Mouse (Mus musculus): ENCODE measurements at regions not wholly inside any gene's neighbourhood (a gene's known extent, or its start where the extent isn't known, plus 50 kb on each side); places are given as distances from the start of the nearest gene placed in this dataset.

DNA sequence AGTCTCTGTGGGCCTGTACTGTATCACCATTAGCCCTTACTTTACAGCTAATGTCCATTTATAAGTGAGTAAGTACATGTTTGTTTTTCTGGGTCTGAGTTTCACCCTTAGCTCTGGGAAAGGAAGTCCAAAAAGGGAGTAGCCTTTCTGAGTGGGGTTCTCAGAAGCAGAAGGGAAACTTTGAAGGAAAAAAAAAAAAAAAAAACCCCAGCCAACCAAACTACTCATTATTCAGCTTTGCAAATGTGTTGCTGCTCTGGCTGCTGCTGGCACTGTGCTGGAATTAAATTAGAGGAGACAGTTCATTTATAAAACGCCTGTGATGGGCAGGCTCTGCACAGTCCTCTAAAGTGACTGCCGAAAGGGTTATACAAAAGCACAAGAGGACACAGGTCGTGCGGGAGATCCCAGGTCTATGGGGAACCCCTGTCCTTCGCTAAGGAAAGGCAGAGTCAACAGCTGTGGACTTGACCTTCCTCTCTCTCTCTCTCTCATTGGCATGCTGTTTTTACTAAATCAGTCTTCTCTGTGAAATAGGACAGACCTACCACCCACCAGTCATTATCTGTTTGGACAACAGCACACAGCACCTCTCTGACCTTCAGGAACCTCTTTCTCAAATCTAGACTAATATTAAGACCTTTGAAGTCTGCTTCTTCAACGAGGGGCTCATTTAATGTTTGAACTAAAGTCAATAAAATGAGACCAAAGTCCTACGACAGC is 165.4 kb downstream of the Cd47 start:
- DNase-seq (ENCODE audit: low spot score), result no peak

DNA sequence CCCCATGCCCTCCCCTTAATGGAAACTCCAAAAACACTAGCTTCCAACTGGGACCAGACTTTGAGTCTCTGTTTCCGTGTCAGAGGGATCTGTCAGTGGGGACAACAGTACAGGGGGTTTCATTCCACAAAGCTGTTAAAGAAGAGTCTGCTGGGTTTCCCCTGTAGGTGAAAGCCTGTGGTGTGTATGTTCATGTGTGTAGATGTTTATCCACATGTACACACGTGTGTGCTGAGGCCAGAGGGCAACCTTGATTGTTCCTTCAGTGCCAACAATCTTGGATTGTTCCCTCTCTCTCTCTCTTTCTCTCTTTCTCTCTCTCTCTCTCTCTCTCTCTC is 165.9 kb downstream of the Cd47 start:
- DNase-seq (ENCODE audit: low spot score), result no peak

DNA sequence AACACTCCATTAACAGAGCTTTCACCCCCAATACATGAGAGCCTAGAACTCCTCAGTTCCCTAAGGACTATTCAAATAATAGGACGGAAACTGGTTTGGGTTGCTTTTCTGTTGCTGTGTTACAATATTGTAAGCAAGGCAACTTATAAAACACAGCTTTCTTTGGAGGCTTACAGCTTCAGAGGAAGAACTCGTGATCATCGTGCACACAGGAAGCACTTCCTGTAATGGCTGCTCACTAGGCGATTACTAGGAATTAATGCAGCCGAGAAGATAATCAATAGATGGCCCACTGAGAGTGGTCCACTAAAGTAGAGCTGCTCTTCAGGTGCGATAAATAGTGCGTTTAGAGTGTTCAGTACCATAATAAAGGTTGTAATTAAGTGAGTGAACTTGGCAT is 166.8 kb downstream of the Cd47 start:
- no peak for DNase-seq (ENCODE audit: low spot score)

DNA sequence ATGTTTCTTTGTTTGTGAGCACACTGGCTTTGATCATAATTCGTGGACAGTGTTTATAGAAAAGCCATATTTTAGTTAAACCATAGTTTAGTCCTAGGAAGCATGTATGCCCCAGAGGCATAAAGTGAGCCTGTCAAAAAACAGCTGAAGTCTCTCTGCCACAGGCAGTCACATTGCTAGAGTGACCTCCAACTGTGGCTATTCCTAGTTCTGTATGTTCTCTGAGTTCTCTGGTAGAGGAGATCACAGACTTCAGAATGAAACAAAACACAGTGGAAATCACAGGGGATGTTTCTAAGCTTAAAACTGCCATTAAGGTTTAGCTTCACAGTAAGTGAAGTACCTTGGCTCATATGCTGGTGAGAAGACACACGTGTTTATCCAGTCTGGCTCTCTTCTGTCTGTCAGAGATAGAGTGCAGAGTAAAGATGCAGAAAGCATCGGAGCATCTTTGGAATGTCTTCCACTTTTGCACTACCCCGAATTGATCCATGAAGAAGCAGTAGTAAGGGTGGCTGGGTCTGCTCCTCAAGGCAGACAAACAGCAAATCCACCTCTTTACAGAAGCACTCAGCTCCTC is 168.0 kb downstream of the Cd47 start:
- DNase-seq (ENCODE audit: low spot score), result no peak

DNA sequence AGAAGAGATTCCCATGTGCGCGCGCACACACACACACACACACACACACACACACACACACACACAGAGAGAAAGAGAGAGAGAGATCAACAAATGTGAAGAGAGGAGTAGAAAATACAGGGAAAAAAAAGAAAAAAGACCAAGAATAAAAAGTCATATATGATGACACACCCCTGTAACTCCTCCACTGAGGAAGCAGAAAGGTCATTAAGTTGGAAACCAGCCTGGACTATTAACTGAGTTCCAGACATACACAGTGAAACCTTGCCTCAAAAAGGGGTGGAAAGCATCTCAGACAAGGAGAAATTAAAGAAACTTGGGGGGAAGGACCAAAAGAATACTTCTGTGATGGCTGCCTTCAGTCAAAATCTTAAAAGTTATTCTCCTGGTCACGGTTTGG is 168.7 kb downstream of the Cd47 start:
- no peak for DNase-seq (ENCODE audit: low spot score)

DNA sequence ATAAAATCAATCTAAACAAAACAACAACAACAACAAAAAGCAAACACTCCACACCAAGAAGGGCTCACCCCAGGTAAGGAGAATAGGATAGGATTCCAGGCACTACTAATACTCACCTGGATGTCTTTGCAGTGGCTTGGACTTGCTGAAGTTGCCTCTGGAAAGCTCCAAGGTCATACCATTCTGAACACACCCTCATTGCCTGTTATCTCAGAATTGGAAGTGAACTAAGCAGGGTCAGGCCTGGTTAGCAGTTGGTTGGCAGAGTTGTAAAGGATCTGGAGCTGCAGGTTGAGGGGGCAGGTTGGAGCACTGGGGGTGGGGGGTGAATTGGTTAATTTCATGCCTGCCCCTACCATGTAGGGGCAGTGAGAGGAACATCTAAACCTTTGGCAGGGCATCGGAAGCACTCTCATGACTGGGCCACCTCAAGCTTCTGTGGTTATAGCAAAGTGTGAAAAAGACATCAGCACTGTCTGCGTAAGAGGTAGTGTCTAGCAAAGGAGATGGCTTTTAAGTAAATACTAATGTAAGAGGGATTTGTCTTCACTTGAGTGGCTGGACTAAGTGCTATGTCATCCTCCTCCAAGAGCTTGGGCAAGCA is 169.5 kb downstream of the Cd47 start:
- no peak for DNase-seq (ENCODE audit: low spot score)

DNA sequence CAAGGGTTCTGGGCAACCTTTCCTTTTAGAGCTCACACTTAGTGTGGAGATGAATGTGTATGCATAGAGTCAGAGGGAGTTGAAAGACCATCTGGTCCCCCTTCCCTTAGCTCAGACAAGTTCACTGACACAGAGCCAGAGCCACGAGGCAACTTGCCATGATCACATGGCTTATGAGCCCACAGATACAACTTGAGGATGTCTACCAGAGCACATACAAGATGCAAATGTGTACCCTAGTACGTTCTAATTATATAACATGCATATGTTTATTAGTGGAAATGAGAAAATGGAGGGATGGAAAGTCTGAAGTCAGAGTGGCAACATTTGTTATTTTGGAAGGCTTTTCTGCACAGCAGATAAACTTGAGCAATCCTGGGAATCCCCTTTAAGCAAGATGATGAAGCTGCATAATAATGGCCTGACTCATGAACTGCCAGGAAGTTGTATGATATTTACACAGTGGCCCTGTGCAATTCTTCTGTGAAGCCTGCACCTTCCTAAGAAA is 170.0 kb downstream of the Cd47 start:
- no peak for DNase-seq (ENCODE audit: low spot score)

DNA sequence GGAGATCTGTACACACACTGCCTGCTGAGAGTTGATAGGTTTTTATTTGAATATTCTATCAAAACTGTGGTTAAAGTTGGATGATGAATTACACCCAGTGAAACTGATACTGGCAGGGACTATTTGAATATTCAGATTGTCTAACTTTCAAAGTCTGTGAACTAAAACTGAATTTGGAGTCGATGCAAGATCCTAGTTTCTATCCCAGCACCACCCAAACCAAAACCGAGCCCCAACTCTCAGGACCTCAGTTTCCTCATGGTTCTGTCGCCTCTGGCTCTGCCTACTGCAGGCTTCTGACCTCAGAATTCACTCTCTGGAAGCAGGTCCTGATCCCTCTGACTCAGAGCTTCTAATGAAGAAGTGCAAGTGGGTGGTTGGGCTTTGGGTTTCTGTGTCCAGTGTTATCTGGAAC is 170.8 kb downstream of the Cd47 start:
- DNase-seq (ENCODE audit: low spot score), result no peak

DNA sequence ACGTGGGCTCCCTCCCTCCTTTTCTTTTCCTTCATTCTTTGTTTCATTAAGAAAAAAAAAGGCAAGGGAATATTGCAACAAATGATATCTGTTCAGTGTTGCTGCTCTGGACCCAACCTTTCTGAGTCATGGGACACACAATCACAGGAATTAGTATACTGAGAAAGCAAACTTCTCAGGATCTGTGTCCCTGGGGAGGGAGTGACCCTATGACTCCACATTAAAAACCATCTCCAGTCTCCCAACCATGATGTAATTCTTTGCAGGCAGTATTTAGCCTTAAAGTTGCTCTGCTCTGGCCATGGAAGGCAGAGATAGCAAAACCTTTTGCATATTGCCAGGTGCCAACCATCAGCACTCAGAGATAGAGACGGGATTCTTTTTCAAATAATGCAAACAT is 176.9 kb downstream of the Cd47 start:
- no peak for DNase-seq (ENCODE audit: low spot score)

DNA sequence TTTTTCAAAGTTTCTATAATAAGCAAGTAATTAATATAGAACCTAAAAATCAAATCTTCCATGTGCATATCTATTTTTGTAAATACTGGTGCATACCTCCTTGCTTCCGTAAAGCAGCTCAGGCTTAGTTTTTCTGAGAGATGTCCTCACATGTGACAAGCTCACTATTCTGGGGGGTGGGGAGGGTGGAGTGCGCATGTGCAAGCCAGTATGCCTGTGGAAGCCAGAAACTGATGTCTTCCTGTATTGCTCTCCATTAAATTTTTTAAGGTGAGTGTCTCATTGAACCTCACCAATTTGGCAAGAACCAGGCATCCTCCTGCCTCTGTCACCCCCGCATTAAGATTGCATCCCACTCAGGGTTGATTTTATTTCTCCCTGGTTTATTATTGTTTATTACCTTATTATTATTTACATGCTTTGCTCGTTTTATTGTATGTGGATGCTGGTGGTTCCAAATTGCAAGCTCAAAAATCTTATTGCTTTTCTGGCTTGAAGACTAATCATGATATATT is 179.2 kb downstream of the Cd47 start:
- no peak for DNase-seq (ENCODE audit: low spot score)

DNA sequence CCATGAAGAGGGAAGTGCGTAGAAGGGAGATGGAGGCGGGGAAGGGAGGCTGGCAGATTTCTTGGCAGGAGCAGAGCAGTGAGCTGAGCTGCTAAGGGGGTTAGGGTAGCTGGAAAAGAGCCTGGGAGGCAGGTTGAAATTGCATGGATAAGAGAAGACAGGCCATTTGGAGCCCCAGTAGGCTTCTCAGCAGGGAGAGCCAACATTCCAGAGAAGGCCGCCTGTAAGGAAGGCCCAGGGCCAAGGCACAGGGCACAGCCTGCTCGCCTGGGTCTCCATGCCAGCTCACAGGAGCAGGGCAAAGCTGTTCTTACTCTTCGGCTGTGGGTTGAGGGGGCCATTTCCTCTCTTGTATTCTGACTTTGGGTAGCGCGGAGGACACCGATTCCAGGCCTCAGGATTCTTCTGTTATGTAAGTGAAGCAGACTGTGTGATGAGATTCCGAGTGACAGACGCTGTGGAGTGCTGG is 179.9 kb downstream of the Cd47 start:
- no peak for DNase-seq (ENCODE audit: low spot score)

DNA sequence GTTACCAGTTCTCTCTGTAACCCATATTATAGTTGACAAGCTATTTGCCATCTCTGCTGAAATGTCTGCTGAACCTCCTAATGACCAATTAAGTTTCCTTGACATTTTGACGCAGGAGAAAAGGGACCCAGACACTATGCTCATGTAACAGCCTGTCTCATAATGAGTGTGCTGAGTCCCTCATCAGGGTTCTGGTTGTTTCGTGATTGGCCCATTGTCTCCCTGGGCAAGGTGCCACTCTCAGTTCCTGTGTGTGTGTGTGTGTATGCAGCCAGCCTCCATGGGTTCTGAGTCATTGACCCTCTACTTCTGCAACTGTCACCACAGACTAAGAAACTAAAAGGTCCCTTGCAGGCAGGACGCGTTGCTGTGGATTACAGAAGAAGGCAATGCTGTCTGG is 181.8 kb downstream of the Cd47 start:
- no peak for DNase-seq (ENCODE audit: low spot score)

DNA sequence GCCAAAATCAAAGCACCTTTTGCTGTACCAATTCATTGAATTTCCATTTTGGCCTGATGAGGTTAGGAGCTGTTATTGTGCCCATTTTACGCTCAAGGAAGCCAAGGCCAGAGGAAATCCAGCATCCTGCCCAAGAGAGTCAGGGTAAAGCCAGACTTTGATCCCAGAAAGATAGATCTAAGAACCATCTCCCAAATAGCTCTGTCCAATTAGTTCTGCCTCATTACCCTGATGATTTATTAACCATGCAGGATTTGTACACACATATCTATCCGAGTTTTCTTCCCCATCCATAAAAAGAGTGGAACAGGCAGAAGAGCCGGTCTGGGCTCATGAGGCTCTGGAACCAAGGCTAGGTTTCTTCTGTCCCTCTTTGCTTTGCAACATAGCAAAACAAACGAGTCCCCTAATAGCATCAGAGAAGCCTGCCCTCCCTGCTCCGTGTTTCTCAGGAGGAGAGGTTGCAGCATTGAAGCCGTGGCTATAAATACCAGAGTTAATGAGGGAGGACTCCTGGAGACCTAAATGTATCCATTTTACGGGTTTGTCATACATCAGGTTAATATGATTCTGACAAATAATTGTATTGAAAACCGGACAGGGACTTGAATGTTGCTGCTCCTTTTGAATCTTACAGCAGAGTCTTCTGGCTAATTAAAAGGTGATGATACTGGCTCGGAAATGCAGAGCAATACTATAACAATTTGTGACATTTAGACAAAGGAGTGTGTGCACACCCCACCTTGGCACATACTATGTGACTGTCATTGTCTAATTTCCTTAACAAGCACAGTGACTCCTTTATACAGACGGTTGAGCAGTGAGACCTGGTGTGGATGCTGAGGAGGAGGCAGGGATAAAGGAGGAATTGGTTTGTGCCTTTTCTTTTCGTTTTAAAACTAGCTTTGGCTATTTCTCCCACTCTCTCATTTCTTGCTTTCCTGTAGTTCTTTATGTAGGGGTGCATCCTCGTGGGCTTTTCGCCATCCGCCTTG is 185.0 kb downstream of the Cd47 start:
- no peak for DNase-seq (ENCODE audit: low spot score)

DNA sequence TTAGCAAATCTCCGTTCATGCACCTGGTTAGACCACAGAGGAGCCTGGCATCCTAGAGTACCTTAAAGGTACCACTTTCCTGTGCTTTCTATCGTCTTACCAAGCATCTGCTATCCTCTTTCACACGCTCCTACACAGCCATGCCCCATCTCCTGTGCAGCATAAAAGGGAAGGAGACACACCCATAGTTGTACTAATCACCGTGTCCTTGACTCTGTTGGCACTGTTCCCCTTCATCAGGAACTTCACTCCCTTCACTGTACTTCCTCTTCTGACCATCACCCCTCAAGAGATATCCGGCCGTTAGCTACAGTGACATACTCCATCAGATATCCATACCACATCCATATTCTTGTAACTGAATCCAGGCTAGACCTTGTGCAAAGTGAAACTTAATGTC is 186.6 kb downstream of the Cd47 start:
- no peak for DNase-seq (ENCODE audit: low spot score)

DNA sequence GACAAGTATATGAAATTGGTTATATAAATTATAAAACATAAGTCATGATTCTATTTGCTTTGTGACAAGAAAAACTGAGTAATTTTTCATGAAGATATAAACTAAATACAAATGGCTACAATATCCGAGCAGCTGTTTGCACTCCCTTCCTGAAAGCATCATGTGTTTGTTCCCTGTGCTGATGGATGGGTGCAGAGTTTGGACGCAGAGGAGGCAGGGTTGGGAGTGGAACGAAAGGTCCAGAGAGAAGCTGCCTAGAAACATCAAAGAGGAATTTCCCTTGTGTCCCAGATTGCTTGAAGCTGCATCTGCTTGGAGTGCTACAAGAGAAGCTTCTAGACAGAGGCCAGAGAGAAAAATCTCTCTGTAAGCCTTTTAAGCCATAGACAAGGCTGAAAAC is 195.5 kb downstream of the Cd47 start:
- DNase-seq (ENCODE audit: low spot score), result no peak

DNA sequence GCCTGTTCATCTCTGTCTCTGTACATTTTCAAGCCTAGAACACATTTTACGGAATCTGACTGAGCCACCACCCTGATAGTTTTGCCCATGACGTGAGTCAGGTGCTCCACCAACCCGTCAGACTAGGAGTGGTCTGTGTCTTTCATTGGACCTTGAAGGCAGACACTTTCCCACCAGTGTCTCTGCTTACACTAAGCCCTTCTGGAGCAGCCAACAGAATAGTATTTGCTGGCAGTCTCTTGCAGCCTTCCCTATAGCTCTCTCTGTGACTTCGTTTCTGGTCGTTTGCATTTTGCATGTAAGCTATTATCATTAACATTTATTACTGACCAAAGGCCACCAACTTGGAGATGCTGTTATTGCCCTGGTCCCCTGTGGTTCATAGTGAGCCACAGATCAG is 196.3 kb downstream of the Cd47 start:
- no peak for DNase-seq (ENCODE audit: low spot score)

DNA sequence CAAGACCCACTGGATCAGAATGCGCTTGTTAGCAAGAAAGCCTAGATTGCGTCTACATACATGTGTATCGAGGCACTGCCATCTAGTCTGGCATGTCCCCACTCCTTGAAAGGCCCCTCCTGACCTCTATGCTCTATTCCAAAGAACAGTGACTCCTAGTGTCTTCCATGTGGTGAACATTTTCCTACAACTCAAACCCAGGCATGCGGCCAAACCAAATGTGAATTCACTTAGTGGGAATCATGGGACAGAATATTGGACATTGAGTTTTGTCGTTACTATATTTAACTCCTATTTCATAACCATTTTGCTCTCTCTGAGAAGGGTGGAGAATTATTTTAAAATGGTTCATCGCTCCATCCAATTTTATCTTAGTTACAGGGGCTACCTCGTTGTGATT is 196.7 kb downstream of the Cd47 start:
- no peak for DNase-seq (ENCODE audit: low spot score)

DNA sequence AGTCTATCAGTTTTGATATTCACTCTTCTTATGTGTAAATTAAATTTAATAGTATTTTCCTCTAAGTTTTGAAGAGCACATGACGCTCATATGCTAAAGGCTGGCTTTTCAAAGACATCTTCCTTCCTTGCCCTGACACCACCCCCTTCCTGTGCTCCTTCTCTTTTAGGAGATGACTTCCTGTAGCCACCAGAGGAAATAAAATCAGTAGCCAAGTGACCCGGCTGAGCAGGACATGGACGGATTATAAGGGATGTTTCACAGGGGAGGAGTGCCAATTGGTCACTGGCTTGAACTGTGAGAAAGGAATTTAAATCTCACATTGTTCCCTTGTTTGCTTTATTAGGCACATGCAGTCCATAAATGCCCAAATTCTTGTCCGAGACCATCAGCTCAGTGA is 200.5 kb downstream of the Cd47 start:
- no peak for DNase-seq (ENCODE audit: low spot score)

DNA sequence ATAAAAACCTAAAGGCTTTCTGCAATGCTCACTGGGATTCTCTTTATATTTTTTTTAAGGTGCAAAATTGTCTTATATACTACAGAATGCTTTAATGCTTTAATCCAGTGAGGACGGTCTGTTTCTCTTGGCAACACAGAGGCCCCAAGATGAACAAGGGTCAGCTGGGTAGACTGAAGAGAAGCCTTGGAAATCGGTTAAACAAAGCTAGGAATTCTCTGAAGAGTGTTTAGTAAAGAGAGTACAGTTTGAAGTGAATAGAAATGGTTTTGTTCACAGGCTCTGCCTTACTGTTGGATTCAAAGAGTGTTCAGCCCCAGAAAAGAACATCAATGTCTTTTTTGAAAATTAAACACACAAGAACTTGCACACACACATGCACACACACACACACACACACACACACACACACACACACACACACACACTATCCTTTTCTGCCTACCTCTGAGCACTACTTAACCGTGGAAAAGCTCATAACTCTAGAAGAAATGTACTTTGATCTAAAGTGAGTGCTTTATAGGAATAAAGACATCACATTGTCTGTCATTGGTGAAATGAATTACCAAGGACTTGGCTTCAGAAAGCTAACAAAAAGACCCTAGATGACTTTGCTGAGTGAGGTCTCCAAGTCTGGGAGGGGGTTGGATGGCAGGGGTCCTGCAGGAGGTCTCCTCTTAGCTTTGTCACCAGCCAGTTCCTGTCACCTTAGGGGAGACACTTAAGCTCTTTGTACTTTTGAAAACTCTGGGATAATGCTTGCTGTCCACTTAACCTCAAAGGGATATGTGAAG is 201.5 kb downstream of the Cd47 start:
- DNase-seq (ENCODE audit: low spot score), result no peak

DNA sequence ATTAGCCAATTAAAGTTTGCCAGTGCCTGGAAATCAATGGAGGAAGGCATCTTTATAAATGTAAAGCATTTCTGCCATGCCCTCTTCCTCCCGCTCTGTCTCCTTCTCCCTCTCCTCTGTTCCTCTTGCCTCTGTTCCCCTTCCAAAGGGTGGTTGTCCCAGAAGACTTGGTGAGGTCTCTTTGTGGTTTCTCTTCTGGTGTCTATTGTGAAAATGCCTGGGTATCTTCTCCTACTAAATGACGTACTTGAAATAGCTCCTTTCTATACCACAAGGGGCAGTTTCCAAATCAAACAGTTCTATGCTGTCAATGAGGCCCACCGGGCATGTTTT is 202.1 kb downstream of the Cd47 start:
- DNase-seq (ENCODE audit: low spot score), result no peak

DNA sequence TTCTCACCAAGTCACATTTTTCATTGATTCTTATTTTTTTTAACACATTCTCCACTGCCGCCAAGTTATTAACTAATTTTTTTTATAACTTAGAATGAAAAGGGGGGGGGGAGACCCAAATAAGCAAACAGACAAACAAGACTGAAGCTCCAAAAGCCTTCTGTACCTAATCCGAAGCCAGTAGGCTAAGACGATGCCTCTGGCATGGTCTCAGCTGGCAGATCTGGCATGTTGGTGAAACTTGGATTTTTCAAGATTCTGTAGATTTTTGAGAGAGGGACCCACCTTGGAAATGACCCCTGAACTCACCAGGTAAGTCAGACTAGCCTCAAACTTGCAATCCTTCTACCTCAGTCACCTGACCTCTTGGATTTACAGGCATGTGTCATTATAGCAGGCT is 208.7 kb downstream of the Cd47 start:
- DNase-seq (ENCODE audit: low spot score), result no peak

All from ovary, postnatal 36 days (tissue).